Mouse (Mus musculus) adrenal gland, postnatal 36 days (tissue): ENCODE measurements around the gene Sorcs2. TPM values are rescaled to one million over a fixed set of nuclear protein-coding genes. Genes with fewer than 3 reads are reported as not detected.

ENCODE experiments used
- DNase-seq, 2 experiments: peaks; one replicate each; pipeline ENCODE4 v3.0.0; 2021; ENCODE audit warnings: mixed read lengths in 1 of 2
- long read RNA-seq, 2 experiments: library from polyadenylated mRNA; stranded (forward); transcript quantifications; one replicate each; pipeline ENCODE4 v2.0.0; 2021; ENCODE audit warnings: borderline sequencing depth in 2 of 2
- total RNA-seq, 2 experiments: library from RNA; stranded (reverse); gene quantifications; 2 replicates each; pipeline ENCODE4 v1.2.3; 2021

Gene Sorcs2
- 10 to 100 TPM; 13.9 to 24.5 TPM for total RNA-seq
- long read RNA-seq, experiment 1, partial matches to known transcripts = 0 of 5 reads
- long read RNA-seq, experiment 1, other reads (novel, unspliced or antisense) = 5 of 5 reads
- long read RNA-seq, experiment 2, full-length matches to known transcripts = 2 of 3 reads
- long read RNA-seq, experiment 2, partial matches to known transcripts = 0 of 3 reads
- long read RNA-seq, experiment 2, other reads (novel, unspliced or antisense) = 1 of 3 reads

DNA sequence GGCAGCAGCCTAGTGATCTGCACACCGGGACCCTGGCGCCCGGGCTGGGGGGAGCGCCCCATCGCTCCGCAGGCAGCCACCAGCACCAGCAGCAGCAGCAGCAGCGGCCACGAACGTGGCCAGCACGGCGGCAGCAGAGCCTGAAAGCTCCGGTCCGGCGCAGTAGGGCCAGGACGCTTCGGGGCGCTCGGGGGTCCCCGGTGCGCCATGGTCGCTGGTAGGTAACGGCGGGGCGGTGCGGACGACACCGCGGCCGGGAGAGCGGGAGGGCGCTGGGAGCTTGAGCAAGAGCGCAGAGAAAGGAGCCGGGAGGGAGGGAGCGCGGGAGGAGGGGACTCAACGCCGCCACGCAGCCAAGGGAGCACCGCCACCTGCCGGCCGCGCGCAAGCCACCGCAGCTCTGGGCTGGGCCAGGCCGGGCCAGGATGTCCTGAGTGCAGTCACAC, at the start of gene Sorcs2:
Sorcs2 (minus strand) TSS at position 303 of the 446 bp plus-strand sequence.
- peak; percentile 90 to 92 for DNase-seq

DNA sequence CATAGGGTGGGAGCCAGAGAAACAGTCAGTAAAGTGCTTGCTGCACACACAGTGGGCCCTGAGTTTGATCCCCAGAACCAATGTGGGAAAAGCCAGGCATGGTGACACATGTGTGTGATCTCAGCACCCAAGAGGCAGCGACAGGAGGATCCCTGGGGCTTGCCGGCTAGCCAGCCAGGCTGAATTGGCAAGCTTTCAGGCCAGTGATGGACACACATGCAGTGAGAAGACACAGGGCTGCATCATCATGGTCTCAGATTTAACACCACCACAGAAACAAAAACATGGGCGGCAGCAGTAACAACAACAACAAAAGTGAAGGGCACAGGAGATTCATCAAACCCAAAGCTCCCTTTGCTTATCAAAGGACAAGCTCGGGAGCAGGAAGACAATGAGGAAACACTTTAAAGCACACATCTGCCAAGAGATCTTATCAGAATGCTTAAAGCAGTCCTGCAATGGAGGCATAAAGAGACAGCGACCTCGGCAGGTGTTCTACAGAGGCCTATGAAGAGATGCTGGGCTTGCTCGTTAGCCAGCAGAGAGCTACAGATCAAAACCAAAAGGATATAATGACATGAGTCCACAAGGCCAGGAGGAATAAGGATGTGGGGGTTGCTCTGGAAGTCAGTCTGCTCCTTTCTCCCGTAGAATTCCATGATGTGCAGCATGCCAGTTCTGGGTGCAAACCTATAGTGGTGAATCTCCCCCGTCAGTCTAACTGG, 48.4 kb upstream of the Sorcs2 start:
- DNase-seq = peak; percentile 36 to 38

DNA sequence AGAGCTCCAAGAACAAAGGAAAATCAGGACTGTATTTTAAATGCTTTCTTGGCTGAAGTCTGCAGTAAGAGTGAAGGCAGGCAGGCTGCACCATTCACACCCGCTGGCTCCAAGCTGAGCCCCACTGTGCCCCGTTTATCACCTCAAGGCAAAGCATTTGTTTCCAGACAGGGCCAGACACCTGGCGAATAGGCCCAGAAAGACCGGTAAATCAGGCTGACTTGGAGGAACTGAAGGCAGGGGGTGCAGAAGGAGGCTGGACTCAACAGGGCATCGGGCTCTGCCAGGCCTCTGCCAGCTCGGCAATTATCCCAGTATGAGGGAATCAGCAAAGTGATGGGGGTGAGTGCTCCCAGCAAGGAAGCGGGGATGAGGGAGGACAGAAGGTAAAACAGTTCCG, 47.1 kb upstream of the Sorcs2 start:
- no peak for DNase-seq

DNA sequence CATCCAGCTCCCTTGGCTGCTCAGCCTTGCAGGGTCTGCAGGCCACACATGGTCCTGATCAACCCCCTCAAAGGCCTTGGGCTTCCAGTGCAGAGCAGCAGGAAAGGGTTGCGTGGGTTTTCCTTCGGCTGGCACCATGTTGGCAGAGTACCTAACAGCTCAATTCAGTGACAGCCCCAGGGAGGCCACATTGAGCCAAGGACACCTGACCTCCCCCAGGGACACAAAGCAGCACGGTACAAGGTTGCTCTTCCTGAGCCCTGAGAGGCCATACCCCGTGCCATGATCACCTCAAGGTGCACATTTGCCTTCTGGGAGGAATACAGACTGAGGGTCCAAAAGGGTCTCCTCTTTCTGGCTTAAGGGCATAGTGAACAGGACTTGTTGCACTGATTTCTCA, 46.7 kb upstream of the Sorcs2 start:
- peak; percentile 58 to 59 for DNase-seq

DNA sequence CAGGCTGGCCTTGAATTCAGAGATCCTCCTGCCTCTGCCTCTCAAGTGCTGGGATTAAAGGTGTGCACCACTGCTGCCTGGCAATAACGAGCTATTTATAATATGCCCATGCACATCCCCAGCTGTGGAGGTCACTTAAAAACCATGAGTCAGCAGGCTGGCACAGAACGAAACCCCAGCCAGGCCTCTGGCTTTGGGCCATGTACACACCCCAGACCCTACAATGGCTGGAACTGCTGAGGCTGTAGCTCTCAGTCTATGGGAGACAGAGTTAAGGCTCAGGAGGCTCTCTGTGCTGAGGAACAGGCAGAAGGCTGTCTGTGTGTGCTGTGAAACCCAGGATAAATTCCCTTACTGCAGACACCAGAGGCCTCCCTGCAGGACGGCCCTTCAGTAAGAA, 42.8 kb upstream of the Sorcs2 start:
- DNase-seq = peak; percentile 71 to 72

DNA sequence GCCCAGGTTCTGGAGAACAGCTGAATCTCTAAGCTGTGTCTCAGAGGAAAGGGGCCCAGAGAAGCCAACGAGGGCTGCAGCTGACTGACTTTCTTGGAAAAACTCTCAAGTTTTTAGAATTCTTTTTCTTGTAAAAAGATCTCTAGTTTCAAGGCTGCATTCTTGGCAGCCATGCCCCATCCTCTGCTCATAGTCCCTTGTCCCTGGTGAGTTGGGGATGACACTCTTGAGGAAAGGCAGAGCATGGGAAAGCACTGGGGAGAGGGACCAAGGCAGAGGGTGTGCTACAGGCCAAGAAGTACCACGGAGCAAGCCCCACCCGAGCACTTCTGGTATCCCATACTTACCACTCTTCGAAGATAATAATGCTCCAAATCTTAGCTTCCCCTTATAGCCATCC, 38.9 kb upstream of the Sorcs2 start:
- DNase-seq = peak; percentile 38 to 44

DNA sequence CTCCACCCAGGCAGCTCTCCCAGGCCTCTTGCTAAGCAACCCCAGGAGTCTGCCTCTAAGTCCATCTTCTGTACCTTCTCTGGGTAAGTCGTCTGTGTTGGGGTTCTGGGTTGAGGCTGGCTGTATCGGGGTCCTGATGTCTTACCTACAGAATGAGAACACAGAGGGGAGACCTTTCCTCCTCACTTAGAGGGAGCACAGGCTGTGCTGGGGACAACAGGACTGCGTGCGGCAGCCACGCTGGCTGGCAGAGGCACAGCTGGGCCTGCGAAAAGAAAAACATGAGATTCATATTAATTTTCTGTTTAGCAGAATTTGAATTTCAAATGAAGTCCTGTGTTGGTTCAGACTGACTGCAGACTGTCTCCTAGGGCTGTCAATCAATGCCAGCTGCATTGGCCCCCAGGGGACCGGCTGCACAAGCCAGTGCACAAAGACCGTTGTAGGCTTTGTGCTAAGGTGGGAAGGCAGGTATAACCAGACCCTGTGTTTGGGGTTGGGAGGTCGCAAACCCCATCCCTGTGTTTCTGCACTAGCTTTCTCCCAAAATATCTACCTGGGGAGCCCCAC, 36.5 kb upstream of the Sorcs2 start:
- DNase-seq = no peak

DNA sequence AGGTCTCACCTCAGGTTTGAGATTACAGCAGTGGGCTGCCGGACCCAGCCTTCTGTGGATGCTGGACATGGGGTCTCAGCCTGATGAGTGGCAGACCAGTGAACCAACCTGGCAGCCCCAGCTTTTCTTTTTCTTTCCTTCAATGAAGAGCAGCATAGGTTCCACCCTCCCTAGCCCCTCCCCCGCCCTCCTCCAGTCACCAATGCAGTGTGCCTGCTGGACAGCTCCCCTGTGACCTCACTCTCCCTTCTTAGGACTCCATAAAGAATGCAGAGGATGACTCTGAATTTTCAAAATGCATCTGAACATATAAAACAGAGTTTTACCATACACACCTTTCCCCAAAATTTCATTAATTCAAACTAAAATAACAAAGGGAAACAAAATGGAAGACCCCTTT, 33.8 kb upstream of the Sorcs2 start:
- no peak for DNase-seq

DNA sequence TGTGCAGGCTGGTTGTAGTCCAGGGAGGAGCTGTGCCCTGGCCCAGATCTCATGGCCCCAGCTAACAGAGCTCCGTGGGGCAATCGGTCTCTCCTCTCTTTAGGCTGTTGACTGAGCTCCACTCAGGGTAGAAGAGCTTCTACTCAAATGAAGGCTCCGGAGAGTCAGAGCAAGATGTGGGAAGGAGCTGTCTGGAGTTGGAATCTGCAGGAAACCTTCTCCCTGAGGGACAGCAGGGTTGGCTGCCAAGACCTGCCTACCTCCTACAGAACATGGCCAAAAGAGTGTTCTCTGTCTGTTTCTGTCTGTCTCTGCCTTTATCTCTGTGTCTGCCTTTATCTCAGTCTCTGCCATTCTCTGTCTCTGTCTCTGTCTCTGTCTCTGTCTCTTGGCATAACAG, 31.6 kb upstream of the Sorcs2 start:
- no peak for DNase-seq

DNA sequence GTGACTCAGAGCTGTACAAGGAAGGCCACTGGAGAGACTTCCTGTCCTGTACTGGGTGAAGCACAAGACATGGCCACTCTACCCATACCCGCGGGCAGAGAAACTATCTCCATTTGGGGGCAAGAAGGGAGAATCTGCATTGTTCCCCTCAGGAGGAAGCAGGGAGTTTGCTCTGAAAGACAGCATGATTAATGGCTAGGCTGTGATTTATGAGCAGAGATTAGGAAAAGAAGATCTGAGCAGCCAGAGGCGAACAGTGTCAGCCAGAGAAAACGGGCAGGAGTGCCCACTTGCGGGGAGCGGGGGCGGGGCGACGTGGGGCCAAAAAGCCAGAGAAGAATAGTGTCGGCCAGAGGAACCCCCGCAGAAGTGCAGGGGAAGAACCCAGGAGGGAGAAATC, 29.9 kb upstream of the Sorcs2 start:
- DNase-seq = peak; percentile 50 to 63

DNA sequence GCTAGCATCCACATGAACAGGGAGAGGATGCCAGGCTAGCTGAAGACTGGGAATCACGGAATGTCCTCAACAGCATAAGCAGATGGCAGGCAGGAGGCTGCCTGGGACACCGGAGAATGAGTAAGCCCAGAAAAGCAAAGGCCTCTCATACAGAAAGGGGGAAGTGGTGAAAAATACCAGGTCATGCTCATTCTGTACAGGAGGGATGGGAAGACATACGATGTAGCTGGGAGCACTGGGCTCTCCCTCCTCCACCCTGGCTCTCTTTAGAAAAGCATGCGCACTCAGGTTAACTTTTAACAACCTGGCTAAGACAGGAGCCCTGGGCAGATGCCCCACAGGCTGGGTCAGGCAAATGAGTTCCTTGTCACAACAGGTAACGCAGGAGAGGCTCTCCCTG, 28.5 kb upstream of the Sorcs2 start:
- DNase-seq = no peak

DNA sequence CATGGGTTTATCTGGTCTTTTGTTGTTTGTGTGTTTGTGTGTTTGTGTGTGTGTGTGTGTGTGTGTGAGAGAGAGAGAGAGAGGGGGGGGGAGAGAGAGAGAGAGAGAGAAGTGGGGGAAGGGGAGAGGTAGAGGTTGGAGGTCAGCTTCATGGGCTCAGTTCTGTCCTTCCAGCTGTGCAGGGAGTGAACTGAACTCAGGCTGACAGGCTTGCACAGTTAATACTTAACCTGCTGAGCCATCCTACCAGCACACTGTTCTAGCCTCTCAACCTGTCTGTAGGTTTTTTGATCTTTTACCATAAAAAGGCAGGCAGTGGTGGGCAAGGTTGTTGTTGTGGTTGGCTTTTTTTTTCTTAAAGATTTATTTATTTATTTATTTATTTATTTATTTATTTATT, 26.7 kb upstream of the Sorcs2 start:
- DNase-seq = no peak

DNA sequence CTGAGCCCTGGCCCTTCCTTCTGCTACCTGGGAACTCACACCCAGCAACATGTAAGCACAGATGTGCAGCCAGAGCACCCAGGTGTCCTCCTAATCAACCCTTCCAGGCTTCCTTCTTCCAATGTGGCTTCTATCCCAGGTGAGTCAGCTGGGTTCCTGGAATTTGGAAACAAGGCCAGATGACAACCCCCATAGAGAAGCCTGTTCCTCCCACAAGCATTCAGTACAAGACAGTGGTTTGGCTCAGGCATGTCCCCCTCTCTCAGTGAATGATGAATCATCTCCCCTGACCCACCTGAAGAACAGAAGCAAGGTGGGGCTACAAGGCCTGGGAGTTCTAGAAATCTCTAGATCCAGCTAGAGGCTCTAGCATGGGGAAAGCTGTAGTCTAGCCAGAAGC, 24.8 kb upstream of the Sorcs2 start:
- DNase-seq = no peak

DNA sequence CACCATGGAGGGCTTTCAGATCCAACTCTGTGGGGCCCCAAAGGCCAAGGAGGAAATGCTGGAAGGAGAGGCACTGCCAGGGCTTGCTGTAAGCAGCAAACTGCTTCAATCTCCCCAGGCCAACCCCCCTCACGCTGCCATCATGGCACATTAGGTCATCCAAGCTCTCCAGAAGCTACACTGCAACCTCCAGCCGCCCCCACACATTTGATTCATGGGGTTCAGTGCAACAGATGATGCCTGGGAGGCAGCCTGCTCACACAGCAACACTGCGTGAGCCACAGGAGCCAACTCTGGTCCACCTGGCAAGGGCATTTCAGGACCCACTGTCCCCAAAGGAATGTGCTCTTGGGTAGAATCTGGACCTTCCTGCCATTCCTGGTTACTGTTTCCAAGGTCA, 21.9 kb upstream of the Sorcs2 start:
- DNase-seq = no peak

DNA sequence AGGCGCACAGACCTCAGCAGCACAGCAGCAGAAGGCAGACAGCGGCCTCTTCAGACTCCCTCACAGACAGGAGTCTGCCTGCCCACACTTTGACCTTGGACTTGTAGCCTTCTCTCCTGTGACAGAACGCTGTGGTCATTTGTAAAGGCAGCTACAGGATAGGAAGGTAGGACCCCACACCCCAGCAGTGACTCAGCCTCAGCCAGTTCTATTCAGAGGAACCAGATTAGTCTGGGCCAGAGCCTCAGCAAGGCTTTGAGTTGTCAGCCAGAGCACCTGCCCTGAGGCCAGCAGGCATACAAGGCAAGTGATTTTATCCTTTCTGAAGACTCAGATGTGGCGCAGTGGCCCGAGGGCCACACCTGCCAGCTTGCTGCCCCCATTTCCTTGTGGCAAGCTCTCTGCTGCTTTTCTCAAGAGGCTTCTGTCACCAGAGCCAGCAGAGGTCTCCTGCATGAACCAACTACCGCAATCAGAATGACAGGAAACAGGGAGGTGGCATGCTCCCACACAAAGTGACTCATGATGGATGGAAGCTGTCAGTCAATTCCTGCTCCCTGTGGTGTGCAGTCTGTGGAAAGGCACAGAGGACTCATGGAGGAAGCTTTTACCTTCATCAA, 16.9 kb upstream of the Sorcs2 start:
- peak in 1 of 2 experiments; percentile 44 for DNase-seq

DNA sequence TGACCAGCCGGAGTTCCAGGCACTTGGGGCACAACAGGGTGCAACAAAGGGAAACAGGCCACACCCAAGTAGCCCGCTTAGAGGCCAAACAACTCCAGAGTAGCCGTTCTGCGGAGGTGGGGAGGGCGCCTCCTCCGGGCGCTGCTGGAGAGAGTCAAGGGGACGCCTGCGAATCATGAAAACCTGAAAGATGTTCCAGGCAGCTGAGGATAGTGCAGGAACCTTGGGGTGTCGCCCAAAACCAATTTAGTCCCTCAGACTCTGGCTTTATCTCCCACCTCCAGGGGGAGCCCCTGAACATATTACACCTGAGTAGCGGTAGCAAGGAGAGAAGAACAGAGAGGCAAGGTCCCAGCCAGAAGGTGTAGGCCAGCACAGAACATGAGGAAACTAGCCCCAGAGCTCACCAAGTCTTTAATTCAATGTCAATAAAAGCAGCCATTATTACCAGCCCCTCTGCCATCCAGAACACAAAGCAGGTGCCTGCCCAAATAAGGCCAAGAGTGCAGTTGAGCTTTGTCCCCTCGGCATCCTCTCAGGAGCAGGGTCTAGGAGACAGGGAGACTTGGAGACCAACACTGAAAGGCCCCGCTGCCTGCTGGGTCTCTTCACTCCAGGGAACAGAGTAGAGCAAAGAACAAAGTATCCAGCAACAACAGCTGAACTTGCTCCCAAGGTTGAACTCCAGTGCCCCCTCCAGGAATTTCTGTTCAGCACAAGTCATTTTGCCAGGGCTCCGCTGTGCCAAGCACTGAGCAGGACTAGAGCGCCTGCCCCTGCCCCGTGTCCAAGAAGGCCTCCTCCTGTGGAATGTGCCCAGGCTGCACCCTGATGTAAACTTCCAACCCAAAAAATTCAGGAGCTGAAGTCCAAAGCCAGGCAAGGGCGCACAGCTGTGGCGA, 775 bp upstream of the Sorcs2 start:
- DNase-seq = peak; percentile 77 to 83

DNA sequence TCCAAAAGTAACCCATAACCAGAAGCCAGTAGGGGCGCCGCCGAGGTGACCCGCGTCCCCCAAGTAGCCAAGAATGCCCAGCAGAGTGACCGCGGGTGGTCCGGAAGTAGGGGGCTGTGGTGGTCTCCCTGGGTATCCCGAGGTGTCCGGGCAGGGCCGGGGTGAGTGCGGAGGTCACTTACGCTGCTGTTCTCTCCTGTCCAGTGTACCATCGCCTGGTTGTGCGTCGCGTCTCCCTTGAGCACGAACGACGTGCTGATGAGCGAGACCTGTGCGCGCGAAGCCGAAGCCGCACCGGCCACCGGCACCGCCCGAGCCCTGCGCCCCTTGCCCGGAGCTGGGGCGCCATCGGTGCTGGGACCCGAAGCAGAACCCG, 567 bp downstream of the Sorcs2 start:
- DNase-seq = no peak

DNA sequence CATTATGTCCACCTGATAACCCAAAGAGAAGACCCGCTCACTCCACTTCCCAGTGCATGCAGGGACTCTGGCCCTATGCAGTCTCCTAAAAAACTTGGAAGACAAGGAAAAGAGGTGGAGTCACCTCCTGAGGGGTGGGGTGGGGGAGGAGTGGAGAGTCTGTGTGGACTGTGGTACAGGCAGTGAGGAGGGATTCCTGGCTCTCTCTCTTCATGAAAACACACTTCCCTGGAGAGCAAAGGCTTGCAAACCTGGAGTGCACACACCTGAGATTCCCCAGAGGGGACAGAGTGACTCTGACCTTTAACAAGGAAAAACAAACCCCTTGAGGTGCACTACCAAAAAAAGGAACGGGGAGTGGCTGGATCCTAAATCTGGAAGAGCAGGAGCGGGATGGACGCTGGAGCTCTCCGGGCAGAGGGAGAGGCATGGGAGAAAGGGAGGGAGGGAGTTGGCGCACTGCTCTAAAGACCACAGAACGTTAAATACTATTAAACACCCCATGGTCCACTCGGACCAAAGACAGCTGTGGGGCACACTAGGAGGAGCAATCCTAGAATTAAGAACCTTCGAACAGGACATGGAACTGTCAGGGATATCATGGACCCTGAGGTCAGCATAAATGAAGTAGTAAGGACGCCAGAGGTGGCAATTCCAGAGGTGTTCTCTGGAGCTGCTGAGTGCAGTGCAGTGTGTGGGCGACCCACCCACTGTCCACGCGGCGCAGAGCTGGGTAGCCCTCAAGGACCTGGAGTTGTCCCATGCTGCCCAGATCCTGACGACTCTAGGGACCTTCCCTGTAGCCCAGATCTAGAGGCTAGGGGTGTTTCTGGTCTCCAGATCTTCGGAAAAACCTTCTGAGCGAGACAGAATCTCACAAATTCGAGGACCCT, 1.2 kb downstream of the Sorcs2 start:
- DNase-seq = peak in 1 of 2 experiments; percentile 45

DNA sequence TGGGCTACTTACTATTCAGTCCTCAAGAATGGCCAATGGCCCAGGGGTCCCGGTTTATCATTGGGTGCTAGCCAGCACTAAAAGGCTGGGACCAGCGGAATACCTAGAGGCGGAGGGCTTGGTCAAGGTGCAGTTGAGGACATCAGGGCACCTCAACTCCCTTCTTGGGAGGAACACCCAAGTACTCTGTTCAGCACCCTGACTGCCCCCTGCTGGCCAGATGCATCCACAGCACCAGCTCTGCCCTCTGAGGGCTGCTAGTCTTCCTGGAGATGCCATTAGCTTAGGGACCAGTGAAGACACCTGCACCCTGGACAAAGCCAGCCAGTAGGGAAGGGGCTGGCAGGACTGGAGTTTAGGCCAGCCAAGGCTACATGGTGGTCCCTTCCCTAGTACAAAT, 1.9 kb downstream of the Sorcs2 start:
- DNase-seq = peak; percentile 83 to 87

DNA sequence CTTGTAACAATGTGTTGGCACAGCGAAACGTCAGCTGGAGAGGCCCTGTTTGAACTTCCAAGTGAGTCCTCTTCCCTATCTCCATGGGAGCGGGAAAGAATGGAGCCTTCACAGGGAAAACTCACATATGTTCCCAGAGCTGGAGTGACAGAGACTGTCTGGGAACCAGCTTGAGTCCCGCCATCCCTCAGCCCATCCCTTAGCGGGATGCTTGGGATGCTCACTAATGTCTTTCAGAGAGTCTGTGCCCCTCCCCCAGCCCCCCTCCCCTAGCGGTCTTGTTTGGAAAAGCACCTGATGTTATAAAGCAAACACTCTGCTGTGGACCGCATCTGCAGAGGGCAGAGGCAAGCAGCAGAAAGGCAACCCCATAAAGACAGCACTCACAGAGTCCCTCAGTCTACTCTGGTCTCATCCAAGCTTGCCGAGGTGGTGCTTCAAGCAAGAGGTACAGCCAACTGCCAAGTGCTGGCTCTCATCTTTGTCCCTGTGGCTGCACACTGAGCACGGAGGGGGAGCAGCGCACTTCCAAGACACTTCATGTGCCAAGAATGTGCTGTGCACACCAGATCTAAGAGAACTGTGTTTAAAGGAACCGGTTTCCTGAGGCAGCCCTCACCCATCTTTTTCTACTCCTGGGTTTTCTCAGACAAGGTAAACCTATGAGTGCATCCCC, 3.0 kb downstream of the Sorcs2 start:
- DNase-seq = no peak
